Mouse (Mus musculus) liver, embryonic 12.5 days (tissue): ENCODE results near the gene Rora. TPM values are rescaled to one million over a fixed set of nuclear protein-coding genes. Genes with fewer than 3 reads are reported as not detected.

ENCODE experiments used
- ATAC-seq: fragments of 200-750 bp; cut with Nextera tagmentation; 2 replicates; pipeline ENCODE4 v1.8.0; 2017; ENCODE audit warnings: moderate number of reproducible peaks, mild to moderate bottlenecking, moderate library complexity
- H3K27ac ChIP-seq: fragments of 300-500 bp; sonication (generic); 2 replicates; pipeline ENCODE4 v1.5.1; 2016; ENCODE audit warnings: mild to moderate bottlenecking
- H3K27me3 ChIP-seq: fragments of 300-500 bp; sonication (generic); replicated peaks from 2 replicates; pipeline ENCODE4 v1.6.1; 2016; ENCODE audit warnings: mild to moderate bottlenecking, moderate library complexity
- H3K36me3 ChIP-seq: fragments of 300-500 bp; sonication (generic); 2 replicates; pipeline ENCODE4 v1.6.1; 2016; ENCODE audit warnings: mild to moderate bottlenecking, moderate library complexity
- H3K4me1 ChIP-seq: fragments of 300-500 bp; sonication (generic); 2 replicates; pipeline ENCODE4 v1.6.1; 2016
- H3K4me2 ChIP-seq: fragments of 300-500 bp; sonication (generic); 2 replicates; pipeline ENCODE4 v1.6.1; 2016; ENCODE audit warnings: mild to moderate bottlenecking, moderate library complexity
- H3K4me3 ChIP-seq: fragments of 300-500 bp; sonication (generic); 2 replicates; pipeline ENCODE4 v1.5.1; 2016; ENCODE audit warnings: mild to moderate bottlenecking, moderate library complexity
- H3K9ac ChIP-seq: fragments of 300-500 bp; sonication (generic); 2 replicates; pipeline ENCODE4 v1.6.1; 2016; ENCODE audit warnings: mild to moderate bottlenecking, moderate library complexity
- H3K9me3 ChIP-seq: fragments of 300-500 bp; sonication (generic); replicated peaks from 2 replicates; pipeline ENCODE4 v1.6.1; 2016; ENCODE audit warnings: mild to moderate bottlenecking, moderate library complexity
- WGBS: fragments of 180-500 bp; shearing (Covaris S2); methylation state at CpG from one replicate; pipeline ENCODE4 v1.1.7; 2016; ENCODE audit not compliant: insufficient replicate concordance; 5-methylcytosine and 5-hydroxymethylcytosine counted together
- polyA plus RNA-seq: library from polyadenylated mRNA; unstranded; fragments of >200 nt; fragmentation: Nextera tagmentation; extraction: Ambion mirVana; gene quantifications from 2 replicates; pipeline ENCODE4 v1.2.1, GENCODE M21; 2016

Gene Rora
- polyA plus RNA-seq, 1 experiment from 2014 or later, result 2.4 TPM

- Histone ChIP-seq H3K27ac (no peak overlapping the region), H3K4me3 (peak overlapping the region; percentile 59), H3K4me2 (peak overlapping the region; percentile 68), H3K27me3 (peaks cover 59% of the 10 kb centered on the region), H3K9me3 (no peaks in the 10 kb centered on the region), H3K9ac (no peak overlapping the region), H3K36me3 (no peaks in the 10 kb centered on the region), H3K4me1 (no peaks in the 10 kb centered on the region)
- WGBS, result 4% methylated on average over 31 of the region's 31 CpGs
- ATAC-seq, result 0 out of 2 replicates have a peak, but pooled peaks have one; percentile 13
These were observed 1.7 kb downstream of the Rora start for GRCm38 (mm10) chr9:68655018-68656005.

GRCm38 (mm10) chr9:68656076-68656795 is 2.6 kb downstream of the Rora start:
- Histone ChIP-seq H3K4me3 (no peak overlapping the region), H3K27ac (no peak overlapping the region), H3K9ac (no peak overlapping the region), H3K4me2 (no peak overlapping the region), H3K36me3 (no peaks in the 10 kb centered on the region), H3K9me3 (no peaks in the 10 kb centered on the region), H3K4me1 (no peaks in the 10 kb centered on the region), H3K27me3 (peaks cover 59% of the 10 kb centered on the region)
- WGBS, result 36% methylated on average over 5 of the region's 5 CpGs
- no peak for ATAC-seq

- WGBS, result 41% methylated on average over 6 of the region's 6 CpGs
- Histone ChIP-seq H3K36me3 (no peaks in the 10 kb centered on the region), H3K9ac (no peak overlapping the region), H3K27me3 (peaks cover 58% of the 10 kb centered on the region), H3K9me3 (no peaks in the 10 kb centered on the region), H3K4me1 (no peaks in the 10 kb centered on the region), H3K4me3 (no peak overlapping the region), H3K4me2 (no peak overlapping the region), H3K27ac (no peak overlapping the region)
- no peak for ATAC-seq
These were observed 3.2 kb downstream of the Rora start for GRCm38 (mm10) chr9:68656796-68657130.

- H3K27me3 ChIP-seq, result no peaks in the 10 kb centered on the region
- no peaks in the 10 kb centered on the region for H3K4me1 ChIP-seq
- no peak overlapping the region for H3K4me3 ChIP-seq
- H3K9ac ChIP-seq, result no peak overlapping the region
- no peak overlapping the region for H3K4me2 ChIP-seq
- H3K36me3 ChIP-seq, result no peaks in the 10 kb centered on the region
- no peak for ATAC-seq
- H3K9me3 ChIP-seq, result no peaks in the 10 kb centered on the region
- 62% methylated on average over 3 of the region's 3 CpGs for WGBS
- no peak overlapping the region for H3K27ac ChIP-seq
These were observed 17.1 kb downstream of the Rora start for GRCm38 (mm10) chr9:68670731-68671130.

GRCm38 (mm10) chr9:68672459-68672858 is 18.9 kb downstream of the Rora start:
- H3K4me1 ChIP-seq, result no peaks in the 10 kb centered on the region
- no peak overlapping the region for H3K4me3 ChIP-seq
- H3K9ac ChIP-seq, result no peak overlapping the region

GRCm38 (mm10) chr9:68673221-68673620 is 19.6 kb downstream of the Rora start:
- Histone ChIP-seq H3K4me3 (no peak overlapping the region), H3K36me3 (no peaks in the 10 kb centered on the region), H3K9ac (no peak overlapping the region), H3K4me1 (no peaks in the 10 kb centered on the region), H3K27me3 (no peaks in the 10 kb centered on the region), H3K27ac (no peak overlapping the region), H3K9me3 (no peaks in the 10 kb centered on the region), H3K4me2 (no peak overlapping the region)
- no peak for ATAC-seq
- WGBS, result 50% methylated on average over 1 of the region's 1 CpGs

More at GRCm38 (mm10) chr9:68672459-68672858, 18.9 kb downstream of the Rora start:
- H3K36me3 ChIP-seq, result no peaks in the 10 kb centered on the region
- H3K4me2 ChIP-seq, result no peak overlapping the region
- no peaks in the 10 kb centered on the region for H3K27me3 ChIP-seq
- no peak overlapping the region for H3K27ac ChIP-seq
- H3K9me3 ChIP-seq, result no peaks in the 10 kb centered on the region
- WGBS, result 46% methylated on average over 5 of the region's 5 CpGs
- ATAC-seq, result no peak

GRCm38 (mm10) chr9:68679871-68680374 is 26.3 kb downstream of the Rora start:
- Histone ChIP-seq H3K4me2 (no peak overlapping the region), H3K27me3 (0 out of 2 replicates have a peak, but pooled peaks cover 4% of the 10 kb centered on the region), H3K4me3 (no peak overlapping the region), H3K9ac (no peak overlapping the region), H3K36me3 (no peaks in the 10 kb centered on the region), H3K27ac (no peak overlapping the region), H3K9me3 (no peaks in the 10 kb centered on the region), H3K4me1 (no peaks in the 10 kb centered on the region)
- WGBS, result 75% methylated on average over 12 of the region's 12 CpGs
- ATAC-seq, result no peak

- Histone ChIP-seq H3K9ac (no peak overlapping the region), H3K4me3 (no peak overlapping the region), H3K4me1 (no peaks in the 10 kb centered on the region), H3K4me2 (no peak overlapping the region), H3K9me3 (no peaks in the 10 kb centered on the region), H3K36me3 (no peaks in the 10 kb centered on the region), H3K27ac (no peak overlapping the region), H3K27me3 (0 out of 2 replicates have a peak, but pooled peaks cover 4% of the 10 kb centered on the region)
- ATAC-seq, result no peak
- 21% methylated on average over 3 of the region's 3 CpGs for WGBS
These were observed 30.4 kb downstream of the Rora start for GRCm38 (mm10) chr9:68683938-68684337.

- WGBS, result 29% methylated on average over 5 of the region's 5 CpGs
- Histone ChIP-seq H3K4me2 (no peak overlapping the region), H3K27ac (no peak overlapping the region), H3K36me3 (no peaks in the 10 kb centered on the region), H3K27me3 (0 out of 2 replicates have a peak, but pooled peaks cover 4% of the 10 kb centered on the region), H3K4me3 (no peak overlapping the region), H3K4me1 (no peaks in the 10 kb centered on the region), H3K9ac (no peak overlapping the region), H3K9me3 (no peaks in the 10 kb centered on the region)
- no peak for ATAC-seq
These were observed 32.0 kb downstream of the Rora start for GRCm38 (mm10) chr9:68685562-68685961.

GRCm38 (mm10) chr9:68687251-68687874 is 33.8 kb downstream of the Rora start:
- Histone ChIP-seq H3K36me3 (no peaks in the 10 kb centered on the region), H3K9me3 (no peaks in the 10 kb centered on the region), H3K4me1 (no peaks in the 10 kb centered on the region), H3K4me3 (no peak overlapping the region), H3K27ac (no peak overlapping the region), H3K9ac (no peak overlapping the region), H3K4me2 (no peak overlapping the region), H3K27me3 (0 out of 2 replicates have a peak, but pooled peaks cover 4% of the 10 kb centered on the region)
- 51% methylated on average over 10 of the region's 10 CpGs for WGBS
- no peak for ATAC-seq

- no peak overlapping the region for H3K4me3 ChIP-seq
- H3K27ac ChIP-seq, result no peak overlapping the region
- H3K36me3 ChIP-seq, result no peaks in the 10 kb centered on the region
- H3K4me2 ChIP-seq, result no peak overlapping the region
- H3K27me3 ChIP-seq, result 0 out of 2 replicates have a peak, but pooled peaks cover under 1% of the 10 kb centered on the region
- ATAC-seq, result no peak
- H3K9me3 ChIP-seq, result no peaks in the 10 kb centered on the region
- H3K4me1 ChIP-seq, result no peaks in the 10 kb centered on the region
- H3K9ac ChIP-seq, result no peak overlapping the region
- 74% methylated on average over 2 of the region's 2 CpGs for whole genome bisulfite sequencing
These were observed 34.6 kb downstream of the Rora start for GRCm38 (mm10) chr9:68688151-68688550.
